Mouse (Mus musculus): Measurements from ENCODE around the gene 9930111J21Rik2.
"Not testable (repeated sequence)": the region's sequence is repeated elsewhere in the genome, so short reads cannot be mapped to it uniquely, and the experiment has no call there.

Gene 9930111J21Rik2

GRCm38 (mm10) chr11:48974686-48975085 is 76.4 kb downstream of the 9930111J21Rik2 start:
- not testable (repeated sequence) for DNase-seq (ENCODE audit: low spot score)
